Mouse (Mus musculus) B cell, adult (primary cell): ENCODE results near the gene Zfp831. TPM values are rescaled to one million over a fixed set of nuclear protein-coding genes. Genes with fewer than 3 reads are reported as not detected.

Experiments used
- total RNA-seq: library from RNA; stranded (reverse); gene quantifications from 4 replicates; pipeline ENCODE4 v1.2.4, GENCODE M21; 2023; ENCODE audit not compliant: inconsistent age

Zfp831 gene
- 52.4 to 55.5 TPM (median 54.6 TPM) in 4 replicates for total RNA-seq

DNA sequence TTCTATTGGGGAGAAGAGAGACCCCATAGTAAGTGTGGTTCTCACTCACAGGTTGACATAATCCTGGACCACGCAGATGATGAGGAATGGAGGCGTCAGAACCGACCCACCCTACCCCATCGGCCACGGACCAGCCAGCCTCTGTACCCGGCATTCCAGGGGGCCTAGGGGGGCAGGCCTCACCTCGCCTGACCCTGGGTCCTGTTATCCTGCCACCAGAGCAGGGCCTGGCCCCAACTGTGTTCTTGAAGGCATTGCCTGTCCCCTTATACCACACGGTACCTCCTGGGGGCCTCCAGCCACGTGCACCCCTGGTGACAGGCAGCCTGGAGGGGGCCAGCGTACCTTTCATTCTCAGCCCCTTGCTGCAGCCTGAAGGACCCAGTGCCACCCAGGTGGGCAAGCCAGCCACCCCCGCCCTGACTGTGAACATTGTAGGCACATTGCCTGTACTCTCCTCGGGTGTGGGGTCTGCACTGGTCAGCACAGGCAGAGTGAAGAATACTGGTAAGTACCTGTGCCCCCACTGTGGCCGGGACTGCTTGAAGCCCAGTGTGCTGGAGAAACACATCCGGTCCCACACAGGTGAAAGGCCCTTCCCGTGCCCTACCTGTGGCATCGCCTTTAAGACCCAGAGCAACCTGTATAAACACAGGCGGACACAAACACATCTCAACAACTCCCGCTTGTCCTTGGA, at the start of gene Zfp831:
Gene Zfp831 (plus strand): TSS at position 87 of the 697 bp plus-strand sequence.

Other genes with a start within 250 kb of the Zfp831 start
- gene Nelfcd, start 227.7 kb upstream of the Zfp831 start, total RNA-seq, result 67.2 to 73.2 TPM (median 71.6 TPM) in 4 replicates
- gene Ctsz, start 204.5 kb upstream of the Zfp831 start, total RNA-seq, result 211 to 262 TPM (median 217 TPM) in 4 replicates
- gene Tubb1, start 192.8 kb upstream of the Zfp831 start, total RNA-seq, result 1.00 to 1.9 TPM (median 1.6 TPM) in 4 replicates
- 228 to 281 TPM (median 254 TPM) in 4 replicates for gene Atp5e, start 179.4 kb upstream of the Zfp831 start, total RNA-seq
- 49.8 to 68.1 TPM (median 52.1 TPM) in 4 replicates for gene Prelid3b, start 170.5 kb upstream of the Zfp831 start, total RNA-seq
- gene Edn3, start 117.1 kb downstream of the Zfp831 start, total RNA-seq, result not detected in 4 replicates